Mouse (Mus musculus): ENCODE data around the gene Ppfibp1. TPM values are rescaled to one million over a fixed set of nuclear protein-coding genes. Genes with fewer than 3 reads are reported as not detected.

The Ppfibp1 gene
- polyA plus RNA-seq, 1 experiment from 2014 or later = 15.9 TPM

DNA sequence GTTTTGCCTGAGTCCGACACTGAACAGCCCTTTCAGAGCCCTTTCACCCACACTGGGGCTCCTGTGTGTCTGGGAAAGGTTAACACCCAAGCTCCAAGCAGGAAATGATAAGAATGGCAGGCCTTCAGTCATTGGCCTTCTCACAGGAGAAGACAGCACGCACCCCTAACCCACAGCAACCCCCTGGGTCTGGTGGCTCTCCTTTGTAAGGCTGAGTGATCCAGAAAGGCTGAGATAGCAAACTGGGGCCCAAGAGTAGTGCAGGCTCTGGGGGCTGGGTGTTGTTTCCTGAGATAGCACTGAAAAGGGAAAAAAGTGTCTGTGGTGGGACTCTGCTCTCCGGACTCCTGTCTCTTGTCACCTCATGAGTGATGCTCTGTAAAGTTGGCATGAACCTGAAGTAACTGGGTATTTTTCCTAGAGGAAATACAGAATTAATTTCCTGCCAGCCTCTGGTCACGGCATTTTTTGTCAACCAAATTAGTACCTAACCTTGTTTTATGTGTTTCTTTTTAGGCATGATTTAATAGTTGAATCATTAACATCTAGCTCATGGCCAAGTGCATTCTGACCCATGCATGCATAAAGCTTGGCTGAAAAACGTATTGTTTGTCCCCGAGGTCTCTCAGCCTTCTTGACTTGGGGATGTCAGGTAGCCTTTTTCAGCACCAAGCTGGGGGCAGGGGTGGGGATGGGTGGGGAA is 58.2 kb downstream of the Ppfibp1 start:
- no peak overlapping the region for H3K27ac ChIP-seq (ENCODE audit: low read depth, low read length)
- H3K27me3 ChIP-seq (replicated peaks; ENCODE audit: control insufficient read depth, insufficient read depth, low read length) = no peaks in the 10 kb centered on the region
- H3K4me3 ChIP-seq (ENCODE audit: low read length) = no peak overlapping the region
- no peaks in the 10 kb centered on the region for H3K36me3 ChIP-seq (ENCODE audit: control insufficient read depth, insufficient read depth, low read length)
- H3K9ac ChIP-seq (ENCODE audit: low read depth, low read length) = no peak overlapping the region
- no peak overlapping the region for H3K4me2 ChIP-seq (ENCODE audit: low read length)
- H3K4me1 ChIP-seq (ENCODE audit: control insufficient read depth, insufficient read depth, low read depth, low read length) = peaks cover 3% of the 10 kb centered on the region
- H3K9me3 ChIP-seq (ENCODE audit: control insufficient read depth, low read length) = no peaks in the 10 kb centered on the region
- WGBS = 70% methylated on average over 6 of the region's 6 CpGs
- no peak for ATAC-seq

DNA sequence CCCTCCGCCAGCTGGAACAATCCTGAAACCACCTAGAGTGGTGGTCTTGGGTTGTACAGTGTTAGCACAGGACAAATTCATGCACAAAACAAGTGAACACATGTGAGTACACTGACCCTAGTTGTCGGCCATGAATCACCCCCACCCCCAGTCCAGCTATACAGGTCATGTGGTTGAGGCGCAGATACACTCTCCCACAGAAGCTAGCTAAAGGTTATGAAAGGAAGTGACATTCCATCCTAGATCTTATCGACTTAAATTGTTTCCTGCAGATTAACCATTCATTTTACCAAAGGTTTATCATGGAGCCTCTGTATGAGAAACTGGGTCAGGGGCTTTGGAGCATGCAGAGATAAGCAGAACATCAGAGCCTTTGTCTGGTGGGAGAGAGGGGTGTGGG is 58.9 kb downstream of the Ppfibp1 start:
- Histone ChIP-seq H3K4me1 (ENCODE audit: control insufficient read depth, insufficient read depth, low read depth, low read length) (peaks cover 3% of the 10 kb centered on the region), H3K27me3 (replicated peaks; ENCODE audit: control insufficient read depth, insufficient read depth, low read length) (no peaks in the 10 kb centered on the region), H3K4me2 (ENCODE audit: low read length) (no peak overlapping the region), H3K4me3 (ENCODE audit: low read length) (no peak overlapping the region), H3K9ac (ENCODE audit: low read depth, low read length) (no peak overlapping the region), H3K9me3 (ENCODE audit: control insufficient read depth, low read length) (no peaks in the 10 kb centered on the region), H3K27ac (ENCODE audit: low read depth, low read length) (no peak overlapping the region), H3K36me3 (ENCODE audit: control insufficient read depth, insufficient read depth, low read length) (no peaks in the 10 kb centered on the region)
- 81% methylated on average over 4 of the region's 4 CpGs for WGBS
- ATAC-seq = no peak

DNA sequence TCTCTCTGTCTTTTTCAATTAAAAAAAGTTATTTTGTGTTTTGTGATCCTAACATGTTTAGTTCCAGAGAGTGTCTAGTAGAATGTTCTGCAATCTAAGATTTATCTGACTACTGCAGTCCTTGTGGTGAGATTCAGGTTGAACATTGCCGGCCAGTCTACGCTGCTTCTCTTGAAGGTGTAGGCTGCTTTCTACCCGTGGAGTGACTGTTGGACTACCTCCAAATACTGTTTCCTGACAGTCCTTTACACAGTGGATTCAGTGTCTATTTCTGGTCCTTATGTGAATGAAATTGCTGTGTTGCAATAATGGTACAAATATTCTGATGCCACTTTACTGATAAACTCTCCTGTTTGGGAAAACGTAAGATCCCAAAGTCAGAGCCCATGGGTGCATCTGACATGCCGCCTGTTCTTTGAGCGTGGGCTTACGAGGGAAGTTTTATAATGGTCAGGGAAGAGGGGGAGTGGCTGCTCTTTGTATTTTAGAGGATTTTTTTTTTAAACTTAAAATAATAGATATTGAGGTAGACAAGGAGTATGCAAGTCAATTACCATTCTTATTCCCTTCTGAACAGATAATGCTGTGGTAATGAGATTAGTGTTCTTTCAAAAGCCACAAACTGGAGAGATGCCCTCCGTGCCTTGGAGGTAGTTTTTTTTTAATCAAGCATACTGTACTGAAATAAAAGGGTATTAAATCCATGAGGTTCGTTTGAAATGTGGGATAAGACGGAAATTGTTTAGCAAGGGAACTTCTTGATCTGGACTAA is 61.6 kb downstream of the Ppfibp1 start:
- Histone ChIP-seq H3K4me3 (ENCODE audit: low read length) (no peak overlapping the region), H3K36me3 (ENCODE audit: control insufficient read depth, insufficient read depth, low read length) (no peaks in the 10 kb centered on the region), H3K27me3 (replicated peaks; ENCODE audit: control insufficient read depth, insufficient read depth, low read length) (no peaks in the 10 kb centered on the region), H3K4me1 (ENCODE audit: control insufficient read depth, insufficient read depth, low read depth, low read length) (peaks cover 3% of the 10 kb centered on the region), H3K4me2 (ENCODE audit: low read length) (no peak overlapping the region), H3K9ac (ENCODE audit: low read depth, low read length) (no peak overlapping the region), H3K27ac (ENCODE audit: low read depth, low read length) (no peak overlapping the region), H3K9me3 (ENCODE audit: control insufficient read depth, low read length) (no peaks in the 10 kb centered on the region)
- ATAC-seq = no peak
- 58% methylated on average over 10 of the region's 10 CpGs for WGBS

DNA sequence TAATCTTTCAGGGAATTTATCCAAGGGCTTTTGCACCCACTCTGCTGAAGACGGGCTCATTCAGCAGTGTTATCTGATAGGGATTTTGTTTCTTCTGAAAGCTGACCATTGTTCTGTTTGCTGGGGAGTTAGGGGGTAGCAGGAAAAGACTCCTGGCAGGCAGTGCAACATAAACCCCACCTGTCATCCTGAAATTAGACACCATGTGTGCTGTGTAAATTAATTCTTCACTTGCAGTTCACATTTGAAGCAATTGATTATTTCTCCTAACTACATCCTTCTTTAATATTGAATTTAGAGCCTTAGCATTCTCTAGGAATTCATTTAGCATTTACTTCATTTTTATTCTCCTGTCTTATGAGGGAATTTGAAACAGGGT is 62.2 kb downstream of the Ppfibp1 start:
- H3K9me3 ChIP-seq (ENCODE audit: control insufficient read depth, low read length) = no peaks in the 10 kb centered on the region
- H3K27me3 ChIP-seq (replicated peaks; ENCODE audit: control insufficient read depth, insufficient read depth, low read length) = no peaks in the 10 kb centered on the region
- H3K4me2 ChIP-seq (ENCODE audit: low read length) = no peak overlapping the region
- 21% methylated on average over 1 of the region's 1 CpGs for WGBS
- H3K4me3 ChIP-seq (ENCODE audit: low read length) = no peak overlapping the region
- H3K36me3 ChIP-seq (ENCODE audit: control insufficient read depth, insufficient read depth, low read length) = no peaks in the 10 kb centered on the region
- no peak for ATAC-seq
- H3K9ac ChIP-seq (ENCODE audit: low read depth, low read length) = no peak overlapping the region
- H3K27ac ChIP-seq (ENCODE audit: low read depth, low read length) = no peak overlapping the region
- H3K4me1 ChIP-seq (ENCODE audit: control insufficient read depth, insufficient read depth, low read depth, low read length) = no peaks in the 10 kb centered on the region; the same call in 1 of the 2 replicates

DNA sequence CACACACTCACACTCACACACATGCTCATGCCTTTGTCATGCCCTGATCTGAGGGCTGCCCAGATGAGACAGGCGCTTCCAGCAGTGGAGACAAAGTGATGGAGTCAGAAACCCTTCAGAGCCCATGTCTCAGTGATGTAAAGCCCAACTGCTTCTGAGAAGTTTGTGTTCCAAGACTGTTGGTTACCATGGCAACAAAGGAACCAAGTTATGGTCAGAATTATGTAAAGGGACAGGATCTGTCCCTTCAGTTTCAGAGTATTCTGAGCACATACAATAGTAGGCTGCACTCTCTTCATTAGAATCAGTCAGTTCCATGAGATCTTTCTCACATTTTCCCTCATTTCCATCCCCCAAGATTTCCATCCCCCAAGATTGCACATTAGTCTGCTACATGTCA is 66.0 kb downstream of the Ppfibp1 start, which contains the start of gene 1700034J05Rik:
Gene 1700034J05Rik (minus strand): TSS at position 165 of the 400 bp plus-strand sequence.
- H3K27ac ChIP-seq (ENCODE audit: low read depth, low read length) = no peak within 1 kb of the TSS
- H3K36me3 ChIP-seq (ENCODE audit: control insufficient read depth, insufficient read depth, low read length) = no peaks in the 10 kb centered on the region
- 88% methylated on average over 1 of the region's 1 CpGs for WGBS
- no peaks in the 10 kb centered on the region for H3K27me3 ChIP-seq (replicated peaks; ENCODE audit: control insufficient read depth, insufficient read depth, low read length)
- no peak within 1 kb of the TSS for H3K4me2 ChIP-seq (ENCODE audit: low read length)
- no peaks in the 10 kb centered on the region; the same call in 1 of the 2 replicates for H3K4me1 ChIP-seq (ENCODE audit: control insufficient read depth, insufficient read depth, low read depth, low read length)
- peak; percentile 61 for ATAC-seq
- no peak within 1 kb of the TSS for H3K9ac ChIP-seq (ENCODE audit: low read depth, low read length)
- H3K4me3 ChIP-seq (ENCODE audit: low read length) = no peak within 1 kb of the TSS
- H3K9me3 ChIP-seq (ENCODE audit: control insufficient read depth, low read length) = no peaks in the 10 kb centered on the region

DNA sequence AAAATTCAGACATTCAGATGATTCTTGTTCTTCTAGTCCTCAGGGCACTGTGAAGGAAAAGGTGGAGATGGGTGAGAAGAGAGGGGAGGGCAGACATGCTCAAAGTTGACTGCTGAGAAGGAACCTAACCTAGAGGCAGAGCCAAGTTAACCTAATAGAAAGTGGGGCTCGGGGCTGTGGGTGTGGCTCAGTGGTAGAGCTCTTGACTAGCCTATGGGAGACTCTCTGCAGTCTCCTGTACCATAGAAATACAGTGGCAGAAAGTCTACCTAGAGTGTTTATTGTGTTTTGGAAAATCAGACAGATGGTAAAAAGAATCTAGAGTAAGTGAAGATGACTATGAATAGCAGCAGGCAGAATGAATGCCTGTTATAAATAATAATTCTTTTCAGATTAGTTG is 67.2 kb downstream of the Ppfibp1 start:
- Histone ChIP-seq H3K36me3 (ENCODE audit: control insufficient read depth, insufficient read depth, low read length) (no peaks in the 10 kb centered on the region), H3K4me2 (ENCODE audit: low read length) (no peak overlapping the region), H3K4me1 (ENCODE audit: control insufficient read depth, insufficient read depth, low read depth, low read length) (no peaks in the 10 kb centered on the region; the same call in 1 of the 2 replicates), H3K9me3 (ENCODE audit: control insufficient read depth, low read length) (no peaks in the 10 kb centered on the region), H3K9ac (ENCODE audit: low read depth, low read length) (no peak overlapping the region), H3K4me3 (ENCODE audit: low read length) (no peak overlapping the region), H3K27me3 (replicated peaks; ENCODE audit: control insufficient read depth, insufficient read depth, low read length) (no peaks in the 10 kb centered on the region), H3K27ac (ENCODE audit: low read depth, low read length) (no peak overlapping the region)
- WGBS = 97% methylated on average over 1 of the region's 1 CpGs
- no peak for ATAC-seq

DNA sequence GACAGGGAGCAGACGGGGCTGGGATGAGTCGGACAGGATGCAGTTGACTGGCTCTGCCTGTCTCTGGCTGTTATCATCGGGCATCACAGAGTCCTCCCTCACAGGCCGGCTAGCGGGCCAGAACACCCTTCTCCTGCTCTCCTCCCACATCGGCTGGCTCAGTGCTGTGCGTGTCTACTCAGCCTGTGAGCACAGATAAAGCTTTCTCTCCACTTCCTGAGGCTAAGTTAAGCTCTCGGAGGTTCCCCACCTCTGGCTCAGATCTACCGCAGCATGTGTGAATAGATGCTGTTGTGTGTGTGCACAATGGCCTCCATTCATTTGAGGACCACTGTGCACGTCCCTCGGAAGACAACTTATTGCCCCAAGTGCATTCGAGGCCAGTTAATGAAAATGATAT is 67.6 kb downstream of the Ppfibp1 start:
- WGBS = 25% methylated on average over 12 of the region's 12 CpGs
- H3K36me3 ChIP-seq (ENCODE audit: control insufficient read depth, insufficient read depth, low read length) = no peaks in the 10 kb centered on the region
- no peak overlapping the region for H3K4me2 ChIP-seq (ENCODE audit: low read length)
- peak; percentile 60 for ATAC-seq
- H3K4me1 ChIP-seq (ENCODE audit: control insufficient read depth, insufficient read depth, low read depth, low read length) = no peaks in the 10 kb centered on the region; the same call in 1 of the 2 replicates
- H3K4me3 ChIP-seq (ENCODE audit: low read length) = no peak overlapping the region
- no peaks in the 10 kb centered on the region for H3K27me3 ChIP-seq (replicated peaks; ENCODE audit: control insufficient read depth, insufficient read depth, low read length)
- no peaks in the 10 kb centered on the region for H3K9me3 ChIP-seq (ENCODE audit: control insufficient read depth, low read length)
- no peak overlapping the region for H3K9ac ChIP-seq (ENCODE audit: low read depth, low read length)
- H3K27ac ChIP-seq (ENCODE audit: low read depth, low read length) = no peak overlapping the region

DNA sequence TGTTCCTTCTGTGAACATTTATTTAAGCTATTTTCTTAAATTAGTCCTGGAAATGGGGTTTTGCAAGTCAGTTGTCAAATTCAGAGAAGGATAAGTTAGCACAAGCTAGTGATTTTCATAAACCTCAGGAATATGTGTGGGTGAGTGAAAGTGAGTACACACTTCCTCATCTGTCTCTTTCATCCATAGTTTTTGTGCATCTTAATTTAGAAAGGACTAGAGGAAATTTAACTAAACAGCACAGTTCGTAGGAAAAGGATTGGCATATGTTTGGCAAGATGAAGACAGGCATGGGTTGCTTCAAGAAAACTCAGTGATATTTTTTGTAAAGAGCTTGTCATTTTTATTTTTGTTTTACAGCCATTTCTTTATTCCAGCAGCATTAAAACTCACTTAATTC is 68.7 kb downstream of the Ppfibp1 start:
- ATAC-seq = no peak
- Histone ChIP-seq H3K4me3 (ENCODE audit: low read length) (no peak overlapping the region), H3K27me3 (replicated peaks; ENCODE audit: control insufficient read depth, insufficient read depth, low read length) (no peaks in the 10 kb centered on the region), H3K4me1 (ENCODE audit: control insufficient read depth, insufficient read depth, low read depth, low read length) (no peaks in the 10 kb centered on the region; the same call in none of the 2 replicates), H3K4me2 (ENCODE audit: low read length) (no peak overlapping the region), H3K9ac (ENCODE audit: low read depth, low read length) (no peak overlapping the region), H3K9me3 (ENCODE audit: control insufficient read depth, low read length) (no peaks in the 10 kb centered on the region), H3K27ac (ENCODE audit: low read depth, low read length) (no peak overlapping the region), H3K36me3 (ENCODE audit: control insufficient read depth, insufficient read depth, low read length) (no peaks in the 10 kb centered on the region)
- 92% methylated on average over 1 of the region's 1 CpGs for WGBS

DNA sequence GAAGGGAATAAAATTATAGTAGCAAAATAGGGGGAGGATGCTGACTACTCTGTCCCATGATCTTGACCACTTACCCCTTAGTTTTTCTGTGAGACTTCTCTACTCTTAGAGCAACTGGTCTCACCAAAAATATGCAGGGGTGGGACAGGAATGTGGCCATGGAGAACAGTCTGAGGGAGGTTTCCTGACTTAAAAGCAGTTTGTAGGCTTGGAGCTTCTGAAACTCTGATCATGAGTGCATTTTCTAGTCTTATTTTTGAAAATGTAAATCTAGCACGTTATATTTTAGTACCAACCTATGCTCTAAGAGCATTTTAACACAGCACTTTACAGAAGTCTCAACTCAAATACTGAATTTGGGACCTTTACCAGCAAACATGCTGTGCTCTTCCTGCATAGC is 70.4 kb downstream of the Ppfibp1 start:
- no peaks in the 10 kb centered on the region for H3K36me3 ChIP-seq (ENCODE audit: control insufficient read depth, insufficient read depth, low read length)
- H3K27ac ChIP-seq (ENCODE audit: low read depth, low read length) = no peak overlapping the region
- H3K4me3 ChIP-seq (ENCODE audit: low read length) = no peak overlapping the region
- no peaks in the 10 kb centered on the region for H3K9me3 ChIP-seq (ENCODE audit: control insufficient read depth, low read length)
- H3K4me1 ChIP-seq (ENCODE audit: control insufficient read depth, insufficient read depth, low read depth, low read length) = no peaks in the 10 kb centered on the region; the same call in none of the 2 replicates
- WGBS = 73% methylated on average over 1 of the region's 1 CpGs
- no peak overlapping the region for H3K4me2 ChIP-seq (ENCODE audit: low read length)
- no peak for ATAC-seq
- H3K9ac ChIP-seq (ENCODE audit: low read depth, low read length) = no peak overlapping the region
- H3K27me3 ChIP-seq (replicated peaks; ENCODE audit: control insufficient read depth, insufficient read depth, low read length) = no peaks in the 10 kb centered on the region
